Mouse (Mus musculus): ENCODE measurements around the gene Cog5. TPM values are rescaled to one million over a fixed set of nuclear protein-coding genes. Genes with fewer than 3 reads are reported as not detected.

Gene Cog5
- total and polyA plus RNA-seq, 3 experiments = 27.1 to 28.4 TPM; not detected in 1

DNA sequence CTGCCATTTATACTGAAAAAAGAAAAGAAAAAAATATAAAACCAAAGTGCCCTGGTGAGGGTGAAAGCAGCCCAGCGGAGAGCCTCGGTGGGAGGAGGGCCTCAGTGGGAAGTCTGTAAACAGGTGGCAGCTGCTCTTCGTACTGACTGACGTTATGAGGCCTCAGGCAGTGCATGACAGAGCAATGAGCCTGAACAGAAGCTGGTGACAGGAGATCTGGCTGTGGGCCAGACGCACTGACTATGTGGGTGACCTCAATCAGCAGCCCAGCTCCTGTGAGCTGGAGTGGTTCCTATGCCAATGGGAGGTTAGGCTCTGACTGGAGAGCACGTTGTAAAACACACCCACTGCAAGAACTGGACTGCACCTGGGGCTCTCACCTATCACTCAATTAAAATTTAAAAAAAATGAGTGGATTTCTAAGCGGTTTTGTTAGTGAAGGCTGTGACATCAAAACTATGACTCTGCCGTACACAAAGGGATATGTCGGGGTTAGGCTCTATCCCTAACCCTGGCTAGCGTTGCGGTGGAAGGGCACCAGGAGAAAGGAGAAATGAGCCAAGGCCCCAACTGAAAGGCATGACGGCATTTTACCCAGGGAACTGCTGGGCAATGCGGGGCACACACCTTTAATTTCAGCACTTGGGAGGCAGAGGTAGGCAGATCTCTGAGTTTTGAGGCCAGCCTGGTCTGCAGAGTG lies 319.0 kb downstream of the Cog5 start (continued):
- TF ChIP-seq ZC3H11A (IDR thresholded peaks at IDR 0.05; ENCODE audit: low read depth, low read length) (peak; percentile 31; the same call in 1 of the 2 replicates), RAD21 (IDR thresholded peaks at IDR 0.05; ENCODE audit: low read depth, low read length) (peak; percentile 3), NELFE (IDR thresholded peaks at IDR 0.05; ENCODE audit: low read depth, low read length) (no peak), POLR2AphosphoS2 (IDR thresholded peaks at IDR 0.05; ENCODE audit: low read length) (no peak), MYC (IDR thresholded peaks at IDR 0.05; ENCODE audit: low read depth, low read length) (no peak), MAX (IDR thresholded peaks at IDR 0.05; ENCODE audit: low read length) (peak; percentile 71), TAL1 (IDR thresholded peaks at IDR 0.05; ENCODE audit: low read length) (peak; percentile 82), MAZ (IDR thresholded peaks at IDR 0.05; ENCODE audit: low read depth, low read length) (no peak), CHD1 (IDR thresholded peaks at IDR 0.05; ENCODE audit: low read depth, low read length) (no peak), E2F4 (IDR thresholded peaks at IDR 0.05; ENCODE audit: borderline replicate concordance, low read depth, low read length) (no peak), MXI1 (IDR thresholded peaks at IDR 0.05; ENCODE audit: low read depth, low read length) (peak; percentile 82; the same call in 1 of the 2 replicates), SMC3 (IDR thresholded peaks at IDR 0.05; ENCODE audit: low read depth, low read length) (peak; percentile 42), ZKSCAN1 (IDR thresholded peaks at IDR 0.05; ENCODE audit: low read depth, low read length) (no peak), TBP (IDR thresholded peaks at IDR 0.05; ENCODE audit: low read depth, low read length) (no peak)

DNA sequence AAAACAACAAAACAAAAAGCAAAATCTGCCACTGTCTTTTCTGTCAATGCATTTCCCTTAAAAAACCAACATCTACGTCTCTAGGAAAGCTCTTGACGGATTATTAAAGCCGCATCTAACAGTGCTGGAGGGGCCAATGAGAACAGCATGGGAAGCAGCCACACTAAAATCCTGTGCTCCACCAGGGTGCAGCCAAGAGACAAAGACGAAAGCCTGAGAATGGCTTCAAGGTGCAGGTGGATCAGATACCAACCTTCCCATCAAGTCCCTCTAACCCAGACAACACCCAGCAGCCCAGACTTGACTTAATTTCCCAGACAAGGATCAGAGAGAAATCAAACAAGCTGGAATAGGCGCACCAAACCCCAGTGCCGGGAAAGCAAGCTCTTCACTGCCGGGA lies 321.9 kb downstream of the Cog5 start:
- peaks cover 0 to 16% of the 10 kb centered on the region in 2 experiments; a peak in 3 of 4 replicates for H3K36me3 ChIP-seq (ENCODE audit: control insufficient read depth in 1 of 2, insufficient read depth in 2 of 2, low read length in 2 of 2)

More for the DNA sequence above, 321.9 kb downstream of the Cog5 start:
- no peaks in the 10 kb centered on the region for H3K79me2 ChIP-seq (ENCODE audit: control insufficient read depth, insufficient read depth, low read length, poor library complexity)
- peaks cover 0 to 10% of the 10 kb centered on the region in 2 experiments; a peak in 3 of 4 replicates for H3K4me1 ChIP-seq (ENCODE audit: control insufficient read depth in 1 of 2, insufficient read depth in 2 of 2, low read length in 2 of 2)
- TF ChIP-seq ZC3H11A (IDR thresholded peaks at IDR 0.05; ENCODE audit: low read depth, low read length) = peak; percentile 59
- peak; percentile 55 for TF ChIP-seq RAD21 (IDR thresholded peaks at IDR 0.05; ENCODE audit: low read depth, low read length)
- TF ChIP-seq EP300 (IDR thresholded peaks at IDR 0.05; ENCODE audit: low read depth in 1 of 2, low read length in 2 of 2) = no peak
- TF ChIP-seq CHD2 (IDR thresholded peaks at IDR 0.05; ENCODE audit: low read length) = no peak
- no peak for TF ChIP-seq TBP (IDR thresholded peaks at IDR 0.05; ENCODE audit: low read depth, low read length)
- peak; percentile 15 to 55 (median 35); a peak in 5 of 6 replicates for TF ChIP-seq CTCF (IDR thresholded peaks at IDR 0.05 in 2 of 3, conservative IDR thresholded peaks at IDR 0.05 in 1 of 3; ENCODE audit: control insufficient read depth in 1 of 3, insufficient read depth in 1 of 3, low read depth in 2 of 3, low read length in 3 of 3, poor library complexity in 1 of 3, severe bottlenecking in 1 of 3)
- no peak for TF ChIP-seq BHLHE40 (IDR thresholded peaks at IDR 0.05; ENCODE audit: borderline replicate concordance, low read depth, low read length)
- no peak for TF ChIP-seq GATA1 (IDR thresholded peaks at IDR 0.05; ENCODE audit: low read depth, low read length)
- 0 out of 2 replicates have a peak, but pooled peaks have one; percentile 12 for TF ChIP-seq ETS1 (IDR thresholded peaks at IDR 0.05; ENCODE audit: low read depth, low read length)
- TF ChIP-seq JUND (IDR thresholded peaks at IDR 0.05; ENCODE audit: low read depth, low read length) = no peak
- peak; percentile 76 for TF ChIP-seq SMC3 (IDR thresholded peaks at IDR 0.05; ENCODE audit: low read depth, low read length)
- H3K9ac ChIP-seq (ENCODE audit: control insufficient read depth, low read depth, low read length, poor library complexity, severe bottlenecking) = no peak overlapping the region
- H3K27ac ChIP-seq (ENCODE audit: control insufficient read depth, low read depth, low read length) = no peak overlapping the region
- no peaks in the 10 kb centered on the region for H3K9me3 ChIP-seq (replicated peaks; ENCODE audit: insufficient read depth, low read length)
- DNase-seq (ENCODE audit: low read depth, low spot score) = peak; percentile 36
- H3K27me3 ChIP-seq (ENCODE audit: control insufficient read depth in 1 of 2, insufficient read depth in 2 of 2, low read length in 2 of 2) = no peaks in the 10 kb centered on the region
- no peak overlapping the region for H3K4me3 ChIP-seq (ENCODE audit: control insufficient read depth in 1 of 2, insufficient read depth in 1 of 2, low read depth in 2 of 2, low read length in 2 of 2)
